Mouse (Mus musculus) midbrain, embryonic 13.5 days (tissue): ENCODE data around the gene Prss48. TPM values are rescaled to one million over a fixed set of nuclear protein-coding genes. Genes with fewer than 3 reads are reported as not detected.

Source experiments
- ATAC-seq: fragments of 200-750 bp; cut with Nextera tagmentation; 2 replicates; pipeline ENCODE4 v1.8.0; 2017; ENCODE audit warnings: mild to moderate bottlenecking, moderate TSS enrichment, moderate library complexity
- H3K27ac ChIP-seq: fragments of 300-500 bp; sonication (generic); 2 replicates; pipeline ENCODE4 v1.5.1; 2015; ENCODE audit warnings: inconsistent platforms, mild to moderate bottlenecking, moderate library complexity
- H3K27me3 ChIP-seq: fragments of 300-500 bp; sonication (generic); 2 replicates; pipeline ENCODE4 v1.6.1; 2015; ENCODE audit warnings: mild to moderate bottlenecking, inconsistent platforms
- H3K36me3 ChIP-seq: fragments of 300-500 bp; sonication (generic); 2 replicates; pipeline ENCODE4 v1.6.1; 2015; ENCODE audit warnings: mild to moderate bottlenecking, inconsistent platforms
- H3K4me1 ChIP-seq: fragments of 300-500 bp; sonication (generic); replicated peaks from 2 replicates; pipeline ENCODE4 v1.6.1; 2015; ENCODE audit warnings: inconsistent platforms
- H3K4me2 ChIP-seq: fragments of 300-500 bp; sonication (generic); replicated peaks from 2 replicates; pipeline ENCODE4 v1.6.1; 2015; ENCODE audit warnings: moderate library complexity, mild to moderate bottlenecking, inconsistent platforms
- H3K4me3 ChIP-seq: fragments of 300-500 bp; sonication (generic); replicated peaks from 2 replicates; pipeline ENCODE4 v1.5.1; 2015; ENCODE audit warnings: mild to moderate bottlenecking, inconsistent platforms
- H3K9ac ChIP-seq: fragments of 300-500 bp; sonication (generic); replicated peaks from 2 replicates; pipeline ENCODE4 v1.6.1; 2015; ENCODE audit warnings: mild to moderate bottlenecking, inconsistent platforms
- H3K9me3 ChIP-seq: fragments of 300-500 bp; sonication (generic); 2 replicates; pipeline ENCODE4 v1.6.1; 2016; ENCODE audit warnings: mild to moderate bottlenecking, inconsistent platforms
- WGBS: fragments of 180-500 bp; shearing (Covaris S2); methylation state at CpG from one replicate; pipeline ENCODE4 v1.1.7; 2015; 5-methylcytosine and 5-hydroxymethylcytosine counted together
- polyA plus RNA-seq: library from polyadenylated mRNA; unstranded; fragments of >200 nt; fragmentation: Nextera tagmentation; extraction: Ambion mirVana; gene quantifications from 2 replicates; pipeline ENCODE4 v1.2.1, GENCODE M21; 2015

Prss48 gene
- polyA plus RNA-seq, 1 experiment from 2014 or later = not detected

DNA sequence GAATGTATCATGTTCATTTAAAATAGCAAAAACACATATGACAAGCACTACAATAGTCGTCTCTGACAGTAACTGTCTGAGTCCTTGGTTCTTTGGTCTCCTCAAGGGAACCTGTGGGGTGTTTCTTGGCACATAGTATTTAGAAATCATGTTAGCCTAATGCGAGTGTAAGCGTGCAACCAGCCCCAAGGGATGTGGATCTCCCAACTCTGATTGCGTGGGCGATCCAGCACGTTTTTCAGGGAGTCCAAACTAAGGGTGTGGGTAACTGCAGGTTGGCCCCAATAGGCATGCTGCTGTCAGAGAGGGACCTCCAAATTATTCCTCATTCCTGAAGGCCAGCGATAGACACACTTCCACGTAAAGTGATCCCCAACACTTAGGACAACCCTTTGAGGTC, 33.3 kb downstream of the Prss48 start:
- no peak overlapping the region for H3K9ac ChIP-seq
- no peak for ATAC-seq
- no peaks in the 10 kb centered on the region for H3K9me3 ChIP-seq
- no peak overlapping the region for H3K4me3 ChIP-seq
- H3K36me3 ChIP-seq = no peaks in the 10 kb centered on the region
- peaks cover 13% of the 10 kb centered on the region for H3K4me1 ChIP-seq
- 89% methylated on average over 8 of the region's 8 CpGs for WGBS
- no peak overlapping the region for H3K27ac ChIP-seq
- no peak overlapping the region for H3K4me2 ChIP-seq
- H3K27me3 ChIP-seq = 0 out of 2 replicates have a peak, but pooled peaks cover 5% of the 10 kb centered on the region

- Histone ChIP-seq H3K4me3 (no peak overlapping the region), H3K9me3 (peaks cover 3% of the 10 kb centered on the region; the same call in 1 of the 2 replicates), H3K4me2 (no peak overlapping the region), H3K36me3 (no peaks in the 10 kb centered on the region), H3K9ac (no peak overlapping the region), H3K4me1 (peaks cover 1% of the 10 kb centered on the region; the same call in 1 of the 2 replicates), H3K27ac (no peak overlapping the region), H3K27me3 (0 out of 2 replicates have a peak, but pooled peaks cover 5% of the 10 kb centered on the region)
- ATAC-seq = no peak
- 94% methylated on average over 4 of the region's 4 CpGs for WGBS
Measured at GRCm38 (mm10) chr3:85965479-85965878, 36.8 kb downstream of the Prss48 start.

DNA sequence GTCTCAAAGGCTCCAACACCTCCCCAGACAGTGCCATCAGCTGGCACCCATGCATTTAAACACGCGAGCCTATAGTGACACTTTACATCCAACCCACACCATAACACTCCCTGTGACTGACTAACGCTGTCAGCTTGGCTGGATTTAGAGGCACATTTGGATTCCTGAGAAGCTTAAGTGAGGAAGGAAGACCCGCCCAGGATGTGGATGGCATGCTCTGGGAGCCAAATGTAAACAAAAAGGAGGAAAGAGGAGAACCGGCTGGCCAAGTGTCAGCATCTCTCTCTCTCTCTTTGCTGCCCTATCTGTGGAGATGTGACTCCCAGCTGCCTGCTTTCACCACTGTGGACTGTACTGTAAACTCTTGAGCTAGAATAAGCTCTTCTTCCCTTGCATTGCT, 41.2 kb downstream of the Prss48 start:
- Histone ChIP-seq H3K4me1 (no peaks in the 10 kb centered on the region), H3K27ac (no peak overlapping the region), H3K4me2 (no peak overlapping the region), H3K9me3 (peaks cover 3% of the 10 kb centered on the region; the same call in 1 of the 2 replicates), H3K4me3 (no peak overlapping the region), H3K36me3 (no peaks in the 10 kb centered on the region), H3K27me3 (no peaks in the 10 kb centered on the region), H3K9ac (no peak overlapping the region)
- no peak for ATAC-seq
- WGBS = 46% methylated on average over 5 of the region's 5 CpGs

DNA sequence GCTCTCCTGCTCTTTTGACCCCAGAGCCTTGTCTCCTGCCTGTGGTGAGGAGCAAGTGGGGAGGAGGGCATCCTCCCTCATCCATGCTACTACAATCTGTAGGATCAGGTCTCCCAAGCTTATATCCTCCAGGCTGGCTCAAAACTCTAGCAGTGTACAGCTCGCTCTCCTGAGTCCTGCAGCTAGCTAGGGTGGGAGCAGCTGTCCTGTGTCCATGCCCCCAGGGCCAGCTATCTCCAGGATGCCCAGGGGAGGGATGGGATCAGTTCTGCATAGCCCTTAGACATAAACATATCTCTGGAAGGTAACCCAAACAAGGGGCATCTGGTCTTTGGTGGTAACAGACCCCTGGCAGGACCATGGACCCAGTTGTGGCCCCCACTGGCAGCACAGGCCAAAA, 42.6 kb downstream of the Prss48 start:
- H3K9ac ChIP-seq = no peak overlapping the region
- no peak overlapping the region for H3K4me3 ChIP-seq
- no peaks in the 10 kb centered on the region for H3K36me3 ChIP-seq
- H3K9me3 ChIP-seq = peaks cover 3% of the 10 kb centered on the region; the same call in 1 of the 2 replicates
- H3K27me3 ChIP-seq = no peaks in the 10 kb centered on the region
- no peaks in the 10 kb centered on the region for H3K4me1 ChIP-seq
- no peak for ATAC-seq
- H3K27ac ChIP-seq = no peak overlapping the region
- H3K4me2 ChIP-seq = no peak overlapping the region
- WGBS = 69% methylated on average over 1 of the region's 1 CpGs

DNA sequence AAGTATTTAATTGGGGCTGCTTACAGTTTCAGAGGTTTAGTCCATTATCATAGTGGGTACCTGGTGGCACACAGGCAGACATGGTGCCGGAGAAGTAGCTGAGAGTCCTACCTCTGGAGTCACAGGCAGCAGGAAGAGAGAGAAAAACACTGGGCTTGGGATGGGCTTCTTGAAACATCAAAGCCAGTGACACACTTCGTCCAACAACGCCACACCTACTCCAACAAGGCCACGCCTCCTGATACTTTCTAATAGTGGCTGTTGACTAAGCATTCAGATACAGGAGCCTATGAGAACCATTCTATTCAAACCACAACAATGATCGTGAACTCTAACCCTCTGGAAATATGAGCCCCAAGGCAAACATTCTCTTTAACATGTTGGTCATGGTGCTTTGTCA, 46.6 kb downstream of the Prss48 start:
- Histone ChIP-seq H3K36me3 (no peaks in the 10 kb centered on the region), H3K9me3 (no peaks in the 10 kb centered on the region), H3K4me1 (no peaks in the 10 kb centered on the region), H3K9ac (no peak overlapping the region), H3K27me3 (no peaks in the 10 kb centered on the region), H3K27ac (no peak overlapping the region), H3K4me3 (no peak overlapping the region), H3K4me2 (no peak overlapping the region)
- WGBS = 93% methylated on average over 5 of the region's 5 CpGs
- ATAC-seq = no peak

DNA sequence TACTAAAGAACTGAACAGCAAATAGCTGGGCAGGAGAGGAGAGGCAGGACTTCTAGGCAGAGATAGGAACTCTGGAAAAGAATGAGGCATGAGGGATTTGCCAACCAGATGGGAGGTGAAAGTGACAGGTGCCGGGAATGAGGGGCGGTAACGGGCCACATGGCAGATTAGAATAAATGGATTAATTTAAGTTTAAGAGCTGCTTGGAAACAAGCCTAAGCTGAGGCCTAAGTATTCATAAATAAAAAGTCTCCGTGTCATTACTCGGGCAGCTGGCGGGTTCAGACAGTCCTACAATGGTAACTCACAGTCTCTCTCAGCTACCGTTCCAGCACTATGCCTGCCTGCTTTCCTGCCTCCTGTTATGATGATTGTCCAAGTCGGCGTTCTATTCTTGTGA, 47.0 kb downstream of the Prss48 start:
- H3K36me3 ChIP-seq = no peaks in the 10 kb centered on the region
- WGBS = 78% methylated on average over 9 of the region's 9 CpGs
- no peak overlapping the region for H3K9ac ChIP-seq
- H3K4me3 ChIP-seq = no peak overlapping the region
- no peak for ATAC-seq
- no peaks in the 10 kb centered on the region for H3K27me3 ChIP-seq
- no peak overlapping the region for H3K27ac ChIP-seq
- H3K9me3 ChIP-seq = no peaks in the 10 kb centered on the region
- no peaks in the 10 kb centered on the region for H3K4me1 ChIP-seq
- H3K4me2 ChIP-seq = no peak overlapping the region

DNA sequence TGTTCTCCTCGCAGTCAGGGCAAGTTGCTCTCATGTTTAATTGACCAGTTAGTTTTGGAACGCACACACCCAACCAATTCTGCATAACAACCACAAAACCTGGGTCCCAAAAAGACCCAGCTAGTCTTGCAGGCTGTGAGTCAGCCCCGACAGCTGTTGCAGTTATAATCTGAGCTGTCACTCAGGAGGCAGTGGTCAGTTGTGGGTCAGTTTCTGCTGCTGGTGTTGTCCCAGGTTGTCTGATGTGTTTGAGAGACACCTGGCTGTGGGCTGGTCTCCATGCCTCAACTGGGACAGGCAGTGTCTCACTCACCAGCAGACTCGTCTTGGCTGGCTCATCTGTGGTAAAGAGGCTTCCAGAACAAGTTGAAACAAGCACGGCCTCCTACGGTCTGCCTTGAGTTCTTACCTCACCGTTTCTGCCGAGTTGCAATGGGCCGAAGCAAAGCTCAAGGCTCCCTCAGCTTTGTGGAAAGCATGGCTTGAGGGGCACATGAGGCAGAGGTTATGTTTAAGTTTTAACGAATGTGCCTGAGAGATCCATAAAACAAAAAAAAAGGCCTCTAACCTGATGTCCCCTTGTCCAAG, 49.5 kb downstream of the Prss48 start:
- H3K4me3 ChIP-seq = no peak overlapping the region
- no peaks in the 10 kb centered on the region for H3K36me3 ChIP-seq
- no peaks in the 10 kb centered on the region for H3K9me3 ChIP-seq
- no peak overlapping the region for H3K27ac ChIP-seq
- whole genome bisulfite sequencing = 90% methylated on average over 10 of the region's 10 CpGs
- no peak overlapping the region for H3K4me2 ChIP-seq
- no peak overlapping the region for H3K9ac ChIP-seq
- H3K27me3 ChIP-seq = no peaks in the 10 kb centered on the region
- H3K4me1 ChIP-seq = no peaks in the 10 kb centered on the region
- ATAC-seq = no peak

DNA sequence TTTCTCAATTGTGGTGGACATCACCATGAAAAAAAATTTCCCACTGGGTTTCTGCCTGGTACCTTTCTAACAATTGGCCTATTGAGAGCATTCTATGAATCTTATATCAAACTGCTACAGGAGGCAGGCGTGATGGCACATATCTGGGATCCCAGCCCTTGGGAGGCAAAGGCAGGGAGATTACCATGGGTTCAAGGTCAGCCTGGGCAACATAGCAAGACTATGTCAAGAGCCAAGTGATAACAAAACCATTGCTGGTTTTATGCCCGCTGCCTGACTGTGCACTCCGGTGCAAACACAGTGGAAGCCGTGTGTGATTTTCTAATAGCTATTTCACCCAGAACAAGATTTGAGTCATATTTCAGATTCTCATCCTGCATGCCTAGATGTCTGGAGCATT, 51.4 kb downstream of the Prss48 start:
- H3K4me3 ChIP-seq = no peak overlapping the region
- H3K27me3 ChIP-seq = no peaks in the 10 kb centered on the region
- no peaks in the 10 kb centered on the region for H3K36me3 ChIP-seq
- H3K9me3 ChIP-seq = no peaks in the 10 kb centered on the region
- WGBS = 89% methylated on average over 4 of the region's 4 CpGs
- ATAC-seq = no peak
- no peak overlapping the region for H3K9ac ChIP-seq
- no peaks in the 10 kb centered on the region for H3K4me1 ChIP-seq
- H3K4me2 ChIP-seq = no peak overlapping the region
- H3K27ac ChIP-seq = no peak overlapping the region

Other genes starting within 250 kb of the Prss48 start
- gene Fam160a1, start 185.2 kb downstream of the Prss48 start, polyA plus RNA-seq = 0.09 and 0.14 TPM in 2 replicates
- gene Glt28d2, start 115.0 kb downstream of the Prss48 start, polyA plus RNA-seq = 0.14 TPM in 1 of 2 replicates, not detected in the other
- 0.16 TPM in 1 of 2 replicates, not detected in the other for gene Gm37240, start 115.0 kb downstream of the Prss48 start, polyA plus RNA-seq
- 7.7 and 8.6 TPM in 2 replicates for gene Sh3d19, start 31.4 kb downstream of the Prss48 start, polyA plus RNA-seq
- gene Rps3a1, start 140.2 kb upstream of the Prss48 start, polyA plus RNA-seq = 722 and 731 TPM in 2 replicates
- gene Lrba, start 222.2 kb upstream of the Prss48 start, polyA plus RNA-seq = 5.5 and 7.0 TPM in 2 replicates